Mouse (Mus musculus): ENCODE measurements around the gene Fgf7.
A peak's percentile ranks its signal among the peaks of the same experiment; 100 is the strongest.

Gene Fgf7

DNA sequence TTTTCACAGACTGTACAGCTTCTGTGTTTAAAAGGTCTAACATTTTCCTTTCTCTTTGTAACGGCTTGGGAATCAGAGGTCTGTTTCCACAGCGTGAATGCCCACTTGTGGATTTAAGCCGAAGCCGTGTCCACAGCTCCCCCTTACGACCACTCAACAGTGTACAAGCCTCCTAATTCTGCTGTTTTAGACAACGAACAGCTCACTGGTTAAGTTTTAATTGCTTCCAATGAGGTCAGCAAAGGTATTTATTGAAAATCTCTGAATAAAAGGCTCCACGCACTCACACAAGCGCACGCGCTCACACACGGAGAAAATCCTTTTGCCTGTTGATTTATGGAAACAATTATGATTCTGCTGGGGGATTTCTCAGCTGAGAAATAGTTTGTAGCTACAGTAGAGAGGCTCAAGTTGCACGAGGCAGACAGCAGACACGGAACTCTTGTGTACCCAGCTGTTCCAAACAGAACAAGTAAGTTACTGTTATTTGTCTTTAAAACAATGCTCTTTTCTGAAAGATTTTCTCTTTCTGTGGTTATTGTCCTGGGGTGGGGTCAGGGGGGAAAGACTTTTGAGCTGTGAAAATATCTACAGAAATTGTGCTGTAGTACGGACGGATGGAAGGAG, at the start of gene Fgf7:
Gene Fgf7, plus strand, starts transcription at position 280 of the 627 bp plus-strand sequence.
- DNase-seq (ENCODE audit: low read depth, low spot score) = peak; percentile 95

DNA sequence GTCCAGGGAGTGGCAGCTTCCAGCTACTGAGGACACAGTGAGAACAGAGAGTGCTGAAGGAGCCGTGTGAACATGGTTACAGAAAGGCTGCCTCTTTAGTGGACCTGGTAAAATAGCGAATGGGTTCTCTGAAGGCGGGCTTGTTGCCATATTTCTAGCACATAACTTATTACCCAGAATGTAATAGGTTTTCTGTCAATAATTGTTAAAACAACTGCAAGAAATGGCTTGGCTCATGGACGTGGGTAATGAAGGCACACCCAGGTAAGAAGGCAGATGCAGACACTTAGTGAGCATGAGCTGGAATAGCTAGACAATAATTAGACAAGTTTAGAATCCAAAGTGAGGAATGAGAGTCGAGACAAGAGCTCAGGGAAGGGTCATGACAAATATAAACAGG, 32.2 kb upstream of the Fgf7 start:
- DNase-seq (ENCODE audit: low read depth, low spot score) = no peak

DNA sequence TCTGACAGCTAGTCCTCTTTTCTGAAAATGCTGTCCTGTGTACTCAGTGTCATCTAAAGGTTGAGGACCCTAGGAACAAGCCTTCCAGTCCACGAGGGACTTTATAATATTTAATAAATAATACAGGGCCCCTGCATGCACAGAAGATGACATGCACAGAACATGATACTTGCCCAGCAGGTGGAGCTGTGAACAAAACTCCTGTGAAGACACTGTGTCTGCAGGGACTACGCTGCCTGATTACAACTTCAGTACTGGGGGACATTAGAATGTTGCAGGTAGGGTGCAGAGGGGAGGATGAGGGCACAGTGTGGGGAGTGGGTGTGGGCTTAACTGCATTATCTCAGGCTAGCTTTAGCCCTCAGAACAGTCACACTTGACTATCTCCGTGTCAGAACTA, 28.4 kb upstream of the Fgf7 start:
- peak; percentile 79 for DNase-seq (ENCODE audit: low read depth, low spot score)

DNA sequence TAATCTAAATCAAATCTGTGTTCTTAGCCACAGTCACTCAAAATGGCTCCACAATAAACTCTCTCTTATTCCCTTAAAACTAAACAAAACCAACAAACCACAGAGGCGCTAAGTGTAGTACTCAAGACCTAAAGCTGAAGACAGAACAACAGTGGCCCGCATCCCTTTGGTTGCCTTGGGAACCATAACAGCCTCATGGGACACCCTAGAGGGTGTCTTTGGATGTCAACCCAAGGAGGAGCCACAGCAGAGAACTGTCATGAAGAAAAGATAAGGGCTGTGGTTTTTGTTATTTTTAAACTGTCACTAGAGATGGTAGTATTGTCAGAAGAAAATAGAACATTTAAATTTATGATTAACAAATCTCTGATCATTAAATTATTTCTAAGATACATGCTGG, 27.7 kb upstream of the Fgf7 start:
- DNase-seq (ENCODE audit: low read depth, low spot score) = no peak

DNA sequence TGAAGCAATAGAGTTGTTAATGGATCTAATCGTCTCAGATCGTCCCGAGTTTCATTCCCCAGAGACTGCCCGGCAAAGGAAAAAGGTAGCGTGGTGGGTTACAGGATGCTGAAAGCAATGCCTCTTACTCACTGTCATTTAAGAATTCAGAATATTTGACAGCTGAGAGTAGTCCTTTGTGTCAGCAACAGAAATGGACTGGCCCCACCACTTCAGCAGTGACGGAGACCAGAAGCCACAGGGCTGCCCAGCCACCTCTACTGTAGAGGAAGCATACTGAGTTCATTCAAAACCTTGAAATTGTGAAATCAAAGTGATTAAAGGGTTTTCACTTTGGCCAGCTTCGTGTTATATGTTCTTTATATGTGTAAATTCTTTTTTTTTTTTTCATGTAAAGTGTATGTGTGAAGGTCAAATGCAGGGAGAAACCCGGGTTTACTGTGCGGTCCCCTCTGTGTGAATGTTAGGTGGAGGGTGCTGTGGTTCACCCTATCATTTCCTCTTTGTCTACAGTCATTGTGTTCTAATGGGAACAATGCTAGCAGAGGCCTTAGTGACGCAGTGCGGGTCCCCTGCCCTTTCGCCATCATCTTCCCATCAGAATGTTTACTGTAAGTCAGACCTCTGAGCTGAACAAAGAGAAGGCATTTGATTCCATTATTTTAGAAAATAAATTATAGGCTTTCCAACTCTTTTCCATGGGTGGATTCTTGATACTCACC, 19.3 kb upstream of the Fgf7 start:
- DNase-seq (ENCODE audit: low read depth, low spot score) = no peak

DNA sequence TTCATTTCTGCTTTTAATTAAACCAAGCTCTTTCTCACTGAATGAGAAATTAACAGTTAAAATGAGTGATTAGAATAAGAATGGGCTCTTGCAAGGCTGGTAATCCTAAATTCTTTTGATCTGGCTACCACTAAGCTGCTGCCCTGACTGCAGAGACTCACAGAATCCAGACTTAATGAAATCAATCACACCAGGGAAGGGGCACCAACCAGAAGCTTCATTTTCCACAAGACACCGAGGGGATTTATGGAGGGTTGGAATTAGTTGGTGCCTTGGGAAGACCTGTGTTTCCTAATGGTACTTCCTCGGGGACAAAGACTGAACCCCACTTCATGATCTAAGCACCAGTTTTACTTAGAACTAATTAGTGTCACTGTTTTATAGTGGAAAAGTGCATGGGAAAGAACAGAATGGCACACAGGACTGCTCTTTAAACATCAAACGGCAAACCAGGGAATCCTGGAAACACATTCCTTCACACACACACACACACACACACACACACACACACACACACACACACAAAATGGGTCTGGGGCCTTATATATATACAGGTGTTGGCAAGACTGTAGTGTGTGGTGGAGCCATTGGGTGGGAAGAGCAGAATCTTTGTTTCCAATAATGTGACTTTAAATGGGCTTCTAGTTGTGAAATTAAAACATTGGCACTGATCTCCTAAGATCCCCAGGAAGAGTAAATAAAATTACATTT, 18.5 kb upstream of the Fgf7 start:
- no peak for DNase-seq (ENCODE audit: low read depth, low spot score)

DNA sequence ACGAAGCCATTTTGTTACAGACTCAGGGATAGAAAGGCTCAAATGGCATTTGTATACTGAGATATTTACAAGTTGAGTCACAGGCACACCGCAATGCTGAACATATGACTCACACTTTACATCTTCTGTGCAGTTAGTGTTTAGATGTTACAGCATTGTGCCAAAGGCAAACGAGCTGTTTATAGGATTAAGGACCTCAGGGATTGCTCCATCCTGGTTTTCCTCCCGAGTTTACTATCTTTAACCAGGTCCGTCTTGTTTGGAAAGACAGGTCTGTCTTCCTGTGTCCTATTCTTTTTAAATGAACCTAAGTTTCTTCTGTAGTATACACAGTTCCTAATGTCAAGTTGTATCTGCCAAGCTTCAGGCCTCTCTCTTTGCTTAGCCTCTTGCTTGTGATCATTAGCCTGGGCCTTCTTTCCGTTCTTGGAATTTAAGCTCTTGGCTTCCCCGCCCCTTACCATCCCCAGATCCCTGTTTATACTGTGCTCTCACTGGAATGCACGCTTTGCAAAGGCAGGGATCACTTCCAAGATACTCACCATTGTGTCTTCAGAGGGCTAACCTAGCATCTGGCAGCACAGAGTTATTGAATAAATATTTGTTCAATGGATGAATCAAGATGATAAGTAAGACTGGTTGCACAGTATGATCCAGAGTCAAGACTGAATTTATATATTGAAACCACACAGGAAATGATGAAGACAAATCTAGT, 3.1 kb upstream of the Fgf7 start:
- DNase-seq (ENCODE audit: low read depth, low spot score) = peak; percentile 98

DNA sequence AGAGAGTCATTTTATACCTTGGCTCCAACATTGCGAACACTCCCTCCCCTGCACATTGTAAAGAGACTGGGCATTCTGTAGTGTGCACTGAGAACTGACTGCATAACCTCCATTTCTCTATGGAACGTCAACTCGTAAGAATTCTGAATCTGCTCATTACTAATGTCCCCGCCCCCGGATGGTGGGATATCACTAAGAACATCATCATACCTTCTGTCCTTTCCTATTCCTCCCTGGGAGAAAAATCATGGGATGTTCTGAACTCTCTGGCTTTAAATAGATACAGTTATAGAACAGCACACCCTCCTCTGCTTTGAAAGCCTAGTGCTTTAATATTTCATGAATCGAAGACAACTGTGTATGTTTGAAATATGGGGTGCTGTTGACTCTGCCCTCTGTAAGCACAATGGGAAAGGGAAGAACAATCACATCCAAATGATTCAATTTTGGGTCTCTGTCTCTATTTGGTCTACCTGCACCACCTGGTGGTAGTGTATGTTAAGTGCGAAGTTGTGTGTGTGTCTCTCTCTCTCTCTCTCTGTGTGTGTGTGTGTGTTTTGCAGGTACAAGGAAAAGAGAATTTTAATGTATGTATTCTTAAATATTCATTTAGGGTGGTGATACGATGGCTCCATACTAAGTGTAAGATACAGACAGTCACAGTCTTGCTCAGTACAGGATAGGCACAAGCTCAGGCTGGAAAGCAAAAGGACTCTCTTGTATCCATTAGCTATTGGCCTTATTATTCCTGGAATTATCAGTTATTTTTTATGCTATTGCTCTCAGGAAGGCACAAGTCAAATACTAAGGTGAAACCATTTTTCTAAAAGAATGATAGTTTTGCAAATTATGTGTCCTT, 1.1 kb upstream of the Fgf7 start:
- peak; percentile 89 for DNase-seq (ENCODE audit: low read depth, low spot score)

DNA sequence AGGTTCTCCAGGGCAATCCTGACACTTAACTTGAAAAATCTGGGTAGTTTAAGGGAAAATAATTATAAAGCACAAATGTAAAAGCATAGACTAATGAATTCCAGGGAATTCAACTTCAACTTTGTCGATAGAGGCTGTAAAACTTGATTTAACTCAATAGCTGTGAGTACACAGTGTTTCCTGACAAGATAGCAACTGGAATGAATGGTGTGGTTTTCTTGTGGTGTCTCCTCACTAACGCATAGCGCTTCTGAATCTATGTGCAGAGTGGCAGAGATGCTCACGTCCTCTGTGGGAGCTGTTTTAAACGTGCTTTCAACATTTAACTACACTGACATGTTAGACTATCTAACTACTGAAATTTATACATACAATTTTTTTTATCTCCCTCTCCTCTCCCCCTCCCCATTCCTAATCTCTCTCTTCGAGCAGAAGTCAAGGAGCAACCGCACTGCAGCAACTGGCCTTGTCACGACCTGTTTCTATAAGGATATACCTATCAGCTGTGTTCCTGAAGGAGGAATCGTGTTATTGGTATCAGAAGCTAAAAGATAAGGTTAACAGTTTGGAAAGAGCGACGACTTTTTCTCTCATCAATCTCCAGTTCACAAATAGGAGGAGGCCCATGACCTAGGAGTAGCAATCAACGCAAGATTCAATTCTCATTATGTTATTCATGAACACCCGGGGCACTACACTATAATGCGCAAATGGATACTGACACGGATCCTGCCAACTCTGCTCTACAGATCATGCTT, 734 bp downstream of the Fgf7 start:
- peak; percentile 63 for DNase-seq (ENCODE audit: low read depth, low spot score)

DNA sequence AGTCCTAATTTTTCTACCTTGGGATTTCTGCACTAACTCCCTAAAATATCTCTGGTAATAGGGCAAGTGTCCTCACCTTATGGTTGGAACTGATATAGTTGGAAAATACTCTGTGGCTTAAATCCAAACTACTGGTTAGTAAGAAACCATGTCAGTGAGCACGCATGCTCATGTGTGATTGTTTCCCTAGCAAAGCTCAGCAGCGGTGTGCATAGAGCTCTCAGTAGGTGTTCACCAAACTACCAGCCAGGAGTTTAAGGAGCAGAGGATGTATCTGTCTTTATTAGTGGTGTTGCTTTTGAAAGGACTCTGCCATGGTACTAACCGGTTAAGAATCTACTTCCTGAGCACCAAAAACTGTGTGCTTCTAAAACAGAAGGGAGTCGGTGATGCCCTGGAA, 1.7 kb downstream of the Fgf7 start:
- DNase-seq (ENCODE audit: low read depth, low spot score) = peak; percentile 59

DNA sequence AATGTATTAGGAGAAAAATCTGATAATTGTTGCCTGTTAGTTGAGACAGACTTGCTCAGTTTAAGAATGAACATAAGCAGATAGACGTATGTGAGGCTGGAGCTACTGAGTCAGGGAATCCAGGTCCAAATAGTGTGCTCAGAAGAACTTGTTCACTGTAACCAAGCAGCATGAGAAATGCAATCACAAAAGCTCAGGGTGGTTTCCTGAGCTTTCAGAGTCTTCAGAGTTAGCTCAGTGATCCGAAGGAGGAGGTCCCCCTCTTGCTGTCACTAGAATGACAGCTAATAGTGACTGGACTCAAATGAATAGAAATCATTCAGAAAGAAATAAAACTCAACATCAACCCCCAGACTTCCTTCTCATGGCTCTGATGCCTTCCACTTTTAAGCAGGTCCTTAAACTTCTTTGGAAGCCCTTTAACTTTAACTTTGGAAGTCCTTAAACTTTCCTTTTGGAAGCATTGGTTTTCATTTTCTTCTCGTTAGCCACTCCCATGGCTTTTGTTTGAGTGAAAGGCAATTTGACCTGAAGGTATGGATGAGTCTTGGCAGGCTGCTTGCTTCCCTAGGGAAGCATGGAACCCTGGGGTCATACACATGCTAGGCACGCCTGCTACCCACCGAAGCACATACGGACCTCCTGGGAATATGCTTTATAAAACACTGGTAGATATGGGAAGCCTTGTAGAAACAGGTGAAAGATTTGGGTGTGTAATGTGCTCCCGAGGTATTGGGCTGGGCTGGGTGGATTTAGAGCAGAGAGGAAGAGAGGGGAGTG, 4.0 kb downstream of the Fgf7 start:
- DNase-seq (ENCODE audit: low read depth, low spot score) = peak; percentile 64

DNA sequence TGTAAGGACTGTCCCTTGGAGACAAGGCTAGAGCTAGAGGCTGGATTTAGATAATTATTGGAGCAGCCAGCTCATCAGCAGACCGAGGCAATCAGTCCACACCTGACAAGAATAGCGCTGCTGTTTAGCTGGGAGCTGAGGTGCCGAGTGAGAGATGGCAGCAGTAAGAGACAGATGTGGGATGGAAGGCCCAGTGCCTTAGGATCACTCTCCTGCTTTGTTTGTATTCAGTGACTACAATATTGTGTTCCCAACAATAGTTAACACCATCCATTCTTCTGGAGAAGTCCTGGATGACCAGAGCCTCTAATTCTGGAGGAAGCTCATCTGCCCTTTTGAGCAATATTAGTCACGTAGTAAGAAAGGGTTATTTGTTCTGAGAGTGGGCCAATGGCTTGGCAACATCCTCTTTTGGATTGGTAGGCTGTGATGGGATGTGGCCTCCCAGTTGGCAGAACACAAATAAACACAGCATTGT, 5.0 kb downstream of the Fgf7 start:
- DNase-seq (ENCODE audit: low read depth, low spot score) = peak; percentile 84

DNA sequence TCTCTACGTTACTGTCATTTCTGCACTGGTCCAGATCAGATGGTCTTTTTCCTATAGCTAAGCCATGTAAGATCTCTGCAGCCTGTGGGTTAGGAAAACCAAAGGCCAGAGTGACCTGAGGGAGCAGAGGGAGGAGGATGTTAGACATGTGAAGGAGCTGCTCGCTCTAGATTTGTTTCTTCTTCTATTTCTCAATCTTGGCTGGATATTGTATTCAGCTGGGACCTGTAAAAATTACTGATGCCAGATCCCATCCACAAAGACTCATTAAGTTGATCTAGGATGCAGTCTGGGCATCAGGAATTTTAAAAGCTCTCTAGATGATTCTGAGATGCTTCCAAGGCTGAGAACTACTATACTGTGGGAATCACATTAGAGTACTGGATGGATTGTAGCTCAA, 6.2 kb downstream of the Fgf7 start:
- peak; percentile 40 for DNase-seq (ENCODE audit: low read depth, low spot score)

DNA sequence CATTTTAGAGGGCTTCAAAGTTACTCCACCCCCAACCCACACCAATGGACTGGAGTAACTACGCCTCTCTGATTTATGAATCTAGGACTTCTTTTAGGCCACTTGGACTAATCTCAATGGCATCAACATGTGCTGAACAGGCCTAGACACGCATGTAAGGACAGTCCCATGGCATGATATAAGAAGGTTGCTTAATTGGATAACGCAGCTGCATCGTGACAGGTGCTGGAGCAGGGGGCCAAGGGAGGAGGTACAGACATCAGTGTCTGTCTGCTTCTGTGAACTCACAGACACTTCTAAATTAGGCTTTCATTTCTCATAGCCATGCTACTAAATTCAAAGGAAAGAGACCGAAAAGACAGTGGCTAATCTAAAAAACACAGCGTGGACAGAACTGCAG, 6.8 kb downstream of the Fgf7 start:
- DNase-seq (ENCODE audit: low read depth, low spot score) = no peak

DNA sequence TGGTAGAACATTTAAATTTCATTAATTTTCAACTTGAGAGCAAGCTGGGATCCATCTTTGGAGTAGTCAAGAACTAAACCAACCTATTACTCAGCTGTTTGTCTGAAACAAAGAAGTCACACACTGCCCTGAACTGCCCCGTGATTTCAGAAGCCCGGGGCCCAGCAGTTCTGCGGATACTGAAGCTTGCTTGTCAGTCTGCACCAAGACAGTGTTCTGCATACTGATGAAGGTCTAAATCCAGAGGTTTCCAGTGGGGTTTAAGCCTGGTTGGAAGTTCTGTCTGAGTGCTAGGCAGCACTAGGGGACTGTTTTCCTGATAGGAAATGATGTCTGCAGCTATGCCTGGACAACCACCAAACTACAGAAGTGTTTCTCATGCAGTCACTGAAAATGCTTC, 8.2 kb downstream of the Fgf7 start:
- no peak for DNase-seq (ENCODE audit: low read depth, low spot score)

DNA sequence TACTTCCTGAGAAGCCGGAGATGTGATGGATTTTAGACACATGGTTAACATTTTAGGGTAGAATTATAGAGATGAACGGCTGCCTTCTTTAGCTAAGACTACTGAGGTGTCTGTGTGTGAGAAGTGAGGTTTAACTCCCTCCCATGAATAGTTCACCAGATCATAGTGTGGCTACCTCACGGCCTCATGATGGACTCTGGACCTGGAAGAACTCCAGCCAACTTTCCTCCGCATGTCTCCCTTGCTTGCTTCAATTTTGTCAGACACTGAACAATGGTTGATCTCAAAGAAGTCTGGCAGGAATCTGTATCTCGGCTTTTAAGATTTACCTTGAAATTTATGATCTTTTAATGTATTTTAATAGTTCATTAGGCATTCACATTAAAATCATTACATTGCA, 11.2 kb downstream of the Fgf7 start:
- DNase-seq (ENCODE audit: low read depth, low spot score) = no peak

DNA sequence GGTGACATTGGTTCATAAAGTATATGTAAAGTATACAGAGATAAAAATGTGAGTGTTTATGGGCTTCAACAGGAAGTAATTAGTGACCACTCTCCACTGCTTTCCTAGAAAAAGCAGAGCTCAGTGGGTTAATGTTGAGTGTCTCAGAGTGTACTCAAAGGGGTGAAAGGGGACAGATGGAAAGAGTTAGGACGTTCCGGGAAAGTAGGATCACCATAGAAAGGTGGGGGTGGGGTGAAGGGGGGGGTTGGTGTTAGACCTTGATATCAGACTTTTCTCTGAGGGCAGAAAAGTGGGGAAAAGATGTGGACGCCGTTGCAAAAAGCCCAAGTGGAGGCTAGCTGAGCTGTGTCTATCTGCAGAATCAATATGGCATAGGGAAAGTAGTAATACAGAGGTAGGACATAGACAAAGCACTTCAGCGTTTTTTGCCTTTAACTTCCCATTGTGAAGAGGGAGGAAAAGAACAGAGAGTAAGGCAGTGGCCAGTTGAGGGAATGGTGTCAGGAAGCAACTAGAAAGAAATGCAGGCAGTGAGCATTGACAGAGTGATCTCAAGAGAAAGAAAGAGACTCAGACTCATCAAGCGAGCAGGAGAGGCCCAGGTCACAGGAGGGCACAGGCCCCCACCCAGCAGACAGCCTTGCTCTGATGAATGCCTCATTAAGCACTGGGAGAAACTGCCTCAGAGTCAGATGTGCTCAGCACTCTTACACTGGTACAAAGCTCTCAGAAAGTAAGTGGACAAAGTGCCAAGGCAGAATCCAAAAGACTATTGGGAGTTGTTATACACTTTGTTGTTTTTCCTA, 18.5 kb downstream of the Fgf7 start:
- DNase-seq (ENCODE audit: low read depth, low spot score) = no peak

DNA sequence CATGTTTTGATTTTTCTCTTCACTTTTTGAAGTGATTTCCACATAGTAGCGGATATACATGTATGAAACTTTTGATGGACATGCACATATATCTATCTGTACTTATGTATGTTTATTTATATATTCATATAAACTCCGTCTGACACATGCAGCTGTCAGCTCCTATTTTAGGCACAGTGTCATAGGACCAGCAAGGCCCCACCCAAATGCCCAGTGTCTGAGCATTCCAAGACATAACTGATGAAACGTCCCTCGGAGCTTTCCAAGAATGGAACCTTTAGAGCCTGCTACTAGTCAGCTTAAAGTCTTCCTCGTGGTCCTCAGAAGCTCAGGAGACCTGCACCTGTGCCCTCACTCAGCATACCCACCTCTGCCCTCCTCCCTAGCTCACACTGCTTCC, 19.2 kb downstream of the Fgf7 start:
- no peak for DNase-seq (ENCODE audit: low read depth, low spot score)

DNA sequence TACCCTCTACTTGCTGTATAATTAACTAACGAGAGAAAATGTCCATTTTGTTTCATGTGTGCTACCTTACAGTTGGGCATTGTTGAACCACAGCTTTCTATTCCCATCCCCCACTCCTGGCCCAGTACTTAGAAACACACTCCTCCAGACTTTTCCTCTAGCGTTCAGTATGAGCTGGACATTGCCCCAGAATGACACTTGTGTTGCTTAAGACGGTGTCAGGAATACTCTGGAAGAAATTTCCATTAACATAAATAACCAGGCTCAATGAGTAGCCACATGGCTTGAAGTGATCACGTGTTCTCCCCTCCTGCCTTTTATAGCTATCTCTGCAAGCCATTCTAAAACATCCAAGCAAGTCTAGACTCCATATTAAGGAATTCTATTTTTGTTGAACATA, 26.1 kb downstream of the Fgf7 start:
- peak; percentile 65 for DNase-seq (ENCODE audit: low read depth, low spot score)

All from 3T3-L1 (cell line).